Mouse (Mus musculus): ENCODE measurements at regions not wholly inside any gene's neighbourhood (a gene's known extent, or its start where the extent isn't known, plus 50 kb on each side); places are given as distances from the start of the nearest gene placed in this dataset.
A peak's percentile ranks its signal among the peaks of the same experiment; 100 is the strongest.
"Not testable (repeated sequence)": the region's sequence is repeated elsewhere in the genome, so short reads cannot be mapped to it uniquely, and the experiment has no call there.

- Histone ChIP-seq H3K4me3 (replicated peaks) (no peak overlapping the region), H3K9me3 (replicated peaks) (no peaks in the 10 kb centered on the region), H3K36me3 (no peaks in the 10 kb centered on the region), H3K27me3 (replicated peaks) (no peaks in the 10 kb centered on the region), H3K27ac (replicated peaks) (no peak overlapping the region), H3K4me1 (no peaks in the 10 kb centered on the region), H3K4me2 (no peak overlapping the region), H3K9ac (replicated peaks) (no peak overlapping the region)
- ATAC-seq (ENCODE audit: low FRiP score): no peak
Measured at GRCm38 (mm10) chr4:114296380-114296779, 110.1 kb upstream of the Trabd2b start.

GRCm38 (mm10) chr4:114298517-114298916 is 108.0 kb upstream of the Trabd2b start:
- ATAC-seq (ENCODE audit: low FRiP score); H3K9ac ChIP-seq (replicated peaks); H3K27ac ChIP-seq (replicated peaks); H3K4me2 ChIP-seq; H3K4me1 ChIP-seq; H3K27me3 ChIP-seq (replicated peaks); H3K36me3 ChIP-seq; H3K4me3 ChIP-seq (replicated peaks); H3K9me3 ChIP-seq (replicated peaks): not testable (repeated sequence)
- 84% methylated on average over 1 of the region's 1 CpGs for WGBS

- no peak overlapping the region for H3K9ac ChIP-seq (replicated peaks)
- no peaks in the 10 kb centered on the region for H3K27me3 ChIP-seq (replicated peaks)
- no peak overlapping the region for H3K27ac ChIP-seq (replicated peaks)
- ATAC-seq (ENCODE audit: low FRiP score): peak; percentile 50; the same call in 1 of the 2 replicates
- H3K9me3 ChIP-seq (replicated peaks): no peaks in the 10 kb centered on the region
- H3K4me2 ChIP-seq: no peak overlapping the region
- 50% methylated on average over 3 of the region's 3 CpGs for WGBS
- H3K4me3 ChIP-seq (replicated peaks): no peak overlapping the region
- H3K36me3 ChIP-seq: no peaks in the 10 kb centered on the region
- no peaks in the 10 kb centered on the region for H3K4me1 ChIP-seq
Measured at GRCm38 (mm10) chr4:114300390-114301012, 106.0 kb upstream of the Trabd2b start.

- Histone ChIP-seq H3K4me3 (replicated peaks) (no peak overlapping the region), H3K9ac (replicated peaks) (no peak overlapping the region), H3K4me2 (no peak overlapping the region), H3K4me1 (no peaks in the 10 kb centered on the region), H3K9me3 (replicated peaks) (no peaks in the 10 kb centered on the region), H3K27ac (replicated peaks) (no peak overlapping the region), H3K36me3 (no peaks in the 10 kb centered on the region), H3K27me3 (replicated peaks) (no peaks in the 10 kb centered on the region)
- 59% methylated on average over 1 of the region's 1 CpGs for WGBS
- 0 out of 2 replicates have a peak, but pooled peaks have one; percentile 47 for ATAC-seq (ENCODE audit: low FRiP score)
Measured at GRCm38 (mm10) chr4:114304654-114305053, 101.9 kb upstream of the Trabd2b start.

- Histone ChIP-seq H3K9me3 (replicated peaks) (no peaks in the 10 kb centered on the region), H3K9ac (replicated peaks) (no peak overlapping the region), H3K36me3 (no peaks in the 10 kb centered on the region), H3K27me3 (replicated peaks) (no peaks in the 10 kb centered on the region), H3K4me3 (replicated peaks) (no peak overlapping the region), H3K27ac (replicated peaks) (no peak overlapping the region), H3K4me1 (no peaks in the 10 kb centered on the region), H3K4me2 (no peak overlapping the region)
- no peak for ATAC-seq (ENCODE audit: low FRiP score)
- 83% methylated on average over 1 of the region's 1 CpGs for WGBS
Measured at GRCm38 (mm10) chr4:114307491-114307890, 99.0 kb upstream of the Trabd2b start.

- no peaks in the 10 kb centered on the region for H3K36me3 ChIP-seq
- WGBS: 12% methylated on average over 1 of the region's 1 CpGs
- no peaks in the 10 kb centered on the region for H3K9me3 ChIP-seq (replicated peaks)
- no peak overlapping the region for H3K9ac ChIP-seq (replicated peaks)
- no peaks in the 10 kb centered on the region for H3K27me3 ChIP-seq (replicated peaks)
- H3K4me3 ChIP-seq (replicated peaks): no peak overlapping the region
- H3K27ac ChIP-seq (replicated peaks): no peak overlapping the region
- no peak overlapping the region for H3K4me2 ChIP-seq
- ATAC-seq (ENCODE audit: low FRiP score): no peak
- H3K4me1 ChIP-seq: no peaks in the 10 kb centered on the region
Measured at GRCm38 (mm10) chr4:114308518-114308917, 98.0 kb upstream of the Trabd2b start.

- Histone ChIP-seq H3K36me3 (no peaks in the 10 kb centered on the region), H3K27me3 (replicated peaks) (no peaks in the 10 kb centered on the region), H3K9me3 (replicated peaks) (no peaks in the 10 kb centered on the region), H3K9ac (replicated peaks) (no peak overlapping the region), H3K4me2 (no peak overlapping the region), H3K4me3 (replicated peaks) (no peak overlapping the region), H3K27ac (replicated peaks) (no peak overlapping the region), H3K4me1 (no peaks in the 10 kb centered on the region)
- WGBS: 72% methylated on average over 2 of the region's 2 CpGs
- ATAC-seq (ENCODE audit: low FRiP score): no peak
Measured at GRCm38 (mm10) chr4:114315051-114315450, 91.5 kb upstream of the Trabd2b start.

GRCm38 (mm10) chr4:114315556-114315955 is 91.0 kb upstream of the Trabd2b start:
- 30% methylated on average over 2 of the region's 2 CpGs for WGBS
- 0 out of 2 replicates have a peak, but pooled peaks have one; percentile 28 for ATAC-seq (ENCODE audit: low FRiP score)
- H3K27ac ChIP-seq (replicated peaks): no peak overlapping the region
- no peak overlapping the region for H3K9ac ChIP-seq (replicated peaks)
- no peak overlapping the region for H3K4me3 ChIP-seq (replicated peaks)
- no peaks in the 10 kb centered on the region for H3K36me3 ChIP-seq
- no peak overlapping the region for H3K4me2 ChIP-seq
- H3K9me3 ChIP-seq (replicated peaks): no peaks in the 10 kb centered on the region
- no peaks in the 10 kb centered on the region for H3K4me1 ChIP-seq
- H3K27me3 ChIP-seq (replicated peaks): no peaks in the 10 kb centered on the region

- Histone ChIP-seq H3K27me3 (replicated peaks) (no peaks in the 10 kb centered on the region), H3K36me3 (no peaks in the 10 kb centered on the region), H3K27ac (replicated peaks) (no peak overlapping the region), H3K9ac (replicated peaks) (no peak overlapping the region), H3K9me3 (replicated peaks) (no peaks in the 10 kb centered on the region), H3K4me1 (no peaks in the 10 kb centered on the region), H3K4me2 (no peak overlapping the region), H3K4me3 (replicated peaks) (no peak overlapping the region)
- 78% methylated on average over 2 of the region's 2 CpGs for WGBS
- ATAC-seq (ENCODE audit: low FRiP score): no peak
Measured at GRCm38 (mm10) chr4:114317076-114317475, 89.4 kb upstream of the Trabd2b start.

GRCm38 (mm10) chr4:114320076-114320475 is 86.4 kb upstream of the Trabd2b start:
- WGBS: 65% methylated on average over 1 of the region's 1 CpGs
- Histone ChIP-seq H3K36me3 (no peaks in the 10 kb centered on the region), H3K27me3 (replicated peaks) (no peaks in the 10 kb centered on the region), H3K4me2 (no peak overlapping the region), H3K4me1 (no peaks in the 10 kb centered on the region), H3K4me3 (replicated peaks) (no peak overlapping the region), H3K9me3 (replicated peaks) (no peaks in the 10 kb centered on the region), H3K27ac (replicated peaks) (no peak overlapping the region), H3K9ac (replicated peaks) (no peak overlapping the region)
- no peak for ATAC-seq (ENCODE audit: low FRiP score)

- Histone ChIP-seq H3K9ac (replicated peaks) (no peak overlapping the region), H3K27me3 (replicated peaks) (no peaks in the 10 kb centered on the region), H3K9me3 (replicated peaks) (no peaks in the 10 kb centered on the region), H3K4me3 (replicated peaks) (no peak overlapping the region), H3K4me2 (no peak overlapping the region), H3K27ac (replicated peaks) (no peak overlapping the region), H3K36me3 (no peaks in the 10 kb centered on the region), H3K4me1 (no peaks in the 10 kb centered on the region)
- no peak for ATAC-seq (ENCODE audit: low FRiP score)
- 77% methylated on average over 3 of the region's 3 CpGs for WGBS
Measured at GRCm38 (mm10) chr4:114321516-114322339, 84.8 kb upstream of the Trabd2b start.

GRCm38 (mm10) chr4:114329978-114330377 is 76.5 kb upstream of the Trabd2b start:
- Histone ChIP-seq H3K9ac (replicated peaks) (no peak overlapping the region), H3K4me2 (no peak overlapping the region), H3K27me3 (replicated peaks) (no peaks in the 10 kb centered on the region), H3K4me3 (replicated peaks) (no peak overlapping the region), H3K36me3 (no peaks in the 10 kb centered on the region), H3K4me1 (no peaks in the 10 kb centered on the region), H3K27ac (replicated peaks) (no peak overlapping the region), H3K9me3 (replicated peaks) (no peaks in the 10 kb centered on the region)
- 97% methylated on average over 1 of the region's 1 CpGs for WGBS
- no peak for ATAC-seq (ENCODE audit: low FRiP score)

Data from neural tube, embryonic 15.5 days (tissue).